ENCODE assay signal across 8 mouse cellular contexts in the genomic region with DNA sequence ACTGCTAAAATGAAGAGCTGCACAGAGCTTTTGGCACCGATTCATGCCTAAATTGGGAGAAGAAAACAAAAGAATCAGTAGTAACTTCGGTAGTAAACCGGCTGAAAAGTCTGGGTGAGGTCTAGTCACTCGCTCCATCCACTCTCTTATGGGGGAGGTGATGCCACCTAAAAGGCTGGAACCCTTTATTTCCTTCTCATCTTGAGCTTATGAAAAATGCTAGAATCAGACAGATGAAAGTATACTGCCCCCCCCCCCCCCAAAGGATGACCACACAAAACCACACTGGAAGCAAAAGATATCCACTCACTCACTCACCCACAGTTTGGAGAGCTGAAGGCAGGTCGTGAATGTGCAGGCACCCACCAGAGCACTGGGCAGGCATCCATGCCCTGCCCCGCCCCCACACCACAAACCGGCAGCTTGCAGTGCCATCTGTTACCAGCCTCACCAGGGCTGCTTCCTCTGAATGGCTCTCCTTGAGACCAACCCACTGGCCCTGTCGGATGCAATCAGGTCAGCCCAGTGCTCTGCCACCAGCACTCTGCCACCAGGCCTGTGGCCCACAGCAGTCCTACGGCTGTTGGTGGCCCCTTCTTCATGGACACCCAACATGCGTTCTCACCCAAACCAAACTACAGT. TPM values are rescaled to one million over a fixed set of nuclear protein-coding genes. Genes with fewer than 3 reads are reported as not detected.
A peak's percentile ranks its signal among the peaks of the same experiment; 100 is the strongest.
DNase-seq lines count a peak whose midpoint lies in the region; ATAC-seq and TF ChIP-seq lines count a peak whose summit lies in the region.

No protein-coding gene starts in this region.

- no peaks in the 10 kb centered on the region for H3K9me3 ChIP-seq in neural tube, embryonic 12.5 days

- H3K27ac ChIP-seq in left cerebral cortex, adult 2 months: peak overlapping the region; percentile 53; the same call in 1 of the 2 replicates
- H3K27ac ChIP-seq in neural tube, embryonic 12.5 days: peak overlapping the region; percentile 74; the same call in 1 of the 2 replicates

- no peak overlapping the region for H3K9ac ChIP-seq in neural tube, embryonic 12.5 days

- no peak for TF ChIP-seq CTCF in left cerebral cortex, adult 2 months (IDR thresholded peaks at IDR 0.05)

- intact Hi-C loops in gastrocnemius, postnatal 14 days (cut with DNase I; ENCODE audit: low total_unique reads): loop anchor here (10.0 kb wide), 1 partner anchor 128 kb away; no protein-coding TSS in a partner anchor
- intact Hi-C loops in left cerebral cortex, adult 2 months (cut with DNase I): loop anchor here (5.0 kb wide), 1 partner anchor 485 kb away; no protein-coding TSS in a partner anchor

- peak overlapping the region; percentile 90 for H3K4me2 ChIP-seq in neural tube, embryonic 12.5 days (replicated peaks)

- peak; percentile 26 for DNase-seq in gastrocnemius, postnatal 14 days
- DNase-seq in gastrocnemius, adult 8-10 months (ENCODE audit: low spot score in 2 of 2): no peak
- peak; percentile 53 for DNase-seq in B cell, adult 2 months
- DNase-seq in cerebellum, postnatal 10 days: peak; percentile 99
- DNase-seq in left cerebral cortex, adult 2 months (ENCODE audit: extremely low spot score in 1 of 2, low spot score in 2 of 2): peak; percentile 67 to 82
- peak; percentile 73 for DNase-seq in thymus, postnatal 4 days

- H3K36me3 ChIP-seq in neural tube, embryonic 12.5 days: peaks cover 6% of the 10 kb centered on the region

- peak; percentile 97 to 98 for ATAC-seq in hematopoietic stem cell, adult 5-6 weeks (replicated peaks in 1 of 2; ENCODE audit: insufficient read depth in 1 of 2, low FRiP score in 2 of 2, low TSS enrichment in 1 of 2, low read depth in 1 of 2, poor library complexity in 2 of 2, severe bottlenecking in 2 of 2)
- ATAC-seq in neural tube, embryonic 12.5 days (ENCODE audit: low FRiP score, low read depth): peak; percentile 59

- no peaks in the 10 kb centered on the region for H3K27me3 ChIP-seq in neural tube, embryonic 12.5 days (replicated peaks)

- 37% methylated on average over 10 of the region's 10 CpGs for WGBS in neural tube, embryonic 12.5 days

- no peak overlapping the region for H3K4me3 ChIP-seq in left cerebral cortex, adult 2 months
- H3K4me3 ChIP-seq in neural tube, embryonic 12.5 days: no peak overlapping the region

- H3K4me1 ChIP-seq in neural tube, embryonic 12.5 days: peaks cover 87% of the 10 kb centered on the region

RNA-seq across cellular contexts. Expression of gene Ptch1, which starts 21.0 kb away (rescaled TPM):
- total RNA-seq in gastrocnemius, postnatal 14 days (2021): 10 to 100 TPM; 10.3 to 15.2 TPM
- 10 to 100 TPM in 1 of 4 experiments, 1 to 10 TPM in 3; 6.6 to 10.3 (median 8.3) TPM for total RNA-seq in gastrocnemius, adult 8-10 months (2022)
- 10.2 and 13.2 TPM in 2 replicates for total RNA-seq in hematopoietic stem cell, adult 5-6 weeks (2017)
- total RNA-seq in left cerebral cortex, adult 2 months (2021): 10 to 100 TPM; 53.5 to 58.2 TPM
- polyA plus RNA-seq in neural tube, embryonic 12.5 days (2016; fragmentation: Nextera tagmentation; extraction: Ambion mirVana): 22.6 and 23.9 TPM in 2 replicates

RNA-seq across cellular contexts. Expression of gene Fancc, which starts 55.3 kb away (rescaled TPM):
- 1 to 10 TPM; 3.3 to 3.7 TPM for total RNA-seq in gastrocnemius, postnatal 14 days (2021)
- total RNA-seq in gastrocnemius, adult 8-10 months (2022): 1 to 10 TPM; 2.0 to 2.4 (median 2.1) TPM
- total RNA-seq in hematopoietic stem cell, adult 5-6 weeks (2017): 12.9 and 21.0 TPM in 2 replicates
- total RNA-seq in left cerebral cortex, adult 2 months (2021): 1 to 10 TPM; 7.8 to 8.3 TPM
- 22.7 and 24.0 TPM in 2 replicates for polyA plus RNA-seq in neural tube, embryonic 12.5 days (2016; fragmentation: Nextera tagmentation; extraction: Ambion mirVana)

Comparison
In these comparisons a context has a peak if more than half of its experiments do, and no peak if none do; other contexts are left out.
1. DNase-seq: peak in gastrocnemius, postnatal 14 days (single experiment), B cell, adult 2 months (2 of 2), cerebellum, postnatal 10 days (2 of 2), left cerebral cortex, adult 2 months (2 of 2) and thymus, postnatal 4 days (single experiment); none in gastrocnemius, adult 8-10 months (0 of 2).